Mouse (Mus musculus): ENCODE measurements around the gene Cphx2.
"Not testable (repeated sequence)": the region's sequence is repeated elsewhere in the genome, so short reads cannot be mapped to it uniquely, and the experiment has no call there.

- not testable (repeated sequence) for TF ChIP-seq POLR2A (IDR thresholded peaks at IDR 0.05; ENCODE audit: insufficient read depth, low read length); CTCF (IDR thresholded peaks at IDR 0.05; ENCODE audit: low read depth, low read length)
These were observed at the start of gene Cphx2 for GRCm38 (mm10) chr14:26081216-26081615.

All from ES-Bruce4 (cell line).